7 mouse cellular contexts compared by ENCODE assay signal in genomic region chr17:14280425-14280833, GRCm38 (mm10). TPM values are rescaled to one million over a fixed set of nuclear protein-coding genes. Genes with fewer than 3 reads are reported as not detected.
DNase-seq lines count a peak whose midpoint lies in the region; ATAC-seq and TF ChIP-seq lines count a peak whose summit lies in the region.

No protein-coding gene starts in this region.

- no peaks in the 10 kb centered on the region for H3K9me3 ChIP-seq in forebrain, postnatal 0 days (ENCODE audit: low read length)
- no peaks in the 10 kb centered on the region for H3K9me3 ChIP-seq in hindbrain, postnatal 0 days (ENCODE audit: low read length)

- H3K79me2 ChIP-seq in C2C12 (ENCODE audit: control insufficient read depth, insufficient read depth): peaks cover 22% of the 10 kb centered on the region

- no peak overlapping the region for H3K27ac ChIP-seq in forebrain, postnatal 0 days (ENCODE audit: low read depth, low read length)
- no peak overlapping the region for H3K27ac ChIP-seq in hindbrain, postnatal 0 days

- peak; percentile 15 for DNase-seq in 3134 (ENCODE audit: extremely low read depth, insufficient read length, low spot score)
- DNase-seq in forebrain, postnatal 0 days: no peak
- DNase-seq in hindbrain, postnatal 0 days (ENCODE audit: low spot score): peak; percentile 19
- peak; percentile 43 for DNase-seq in mesoderm, embryonic 11.5 days (ENCODE audit: low read depth, low spot score)
- DNase-seq in thymus, postnatal 36 days: no peak
- no peak for DNase-seq in cerebellum, adult 9-11 months

- no peaks in the 10 kb centered on the region for H3K79me3 ChIP-seq in C2C12 (ENCODE audit: low read depth)

- peak overlapping the region; percentile 74 for H3ac ChIP-seq in C2C12 (ENCODE audit: control insufficient read depth, insufficient read length, low read depth)

- under 1% methylated on average over 31 of the region's 31 CpGs for WGBS in forebrain, postnatal 0 days
- WGBS in hindbrain, postnatal 0 days: under 1% methylated on average over 31 of the region's 31 CpGs

- H3K4me3 ChIP-seq in C2C12 (ENCODE audit: insufficient read depth, poor library complexity, severe bottlenecking): peak overlapping the region; percentile 31
- H3K4me3 ChIP-seq in forebrain, postnatal 0 days (ENCODE audit: low read depth, low read length): peak overlapping the region; percentile 46
- peak overlapping the region; percentile 48 for H3K4me3 ChIP-seq in hindbrain, postnatal 0 days (ENCODE audit: low read length)

- H3K27me3 ChIP-seq in C2C12 (ENCODE audit: control insufficient read depth, insufficient read depth, insufficient read length): no peaks in the 10 kb centered on the region
- H3K27me3 ChIP-seq in forebrain, postnatal 0 days (ENCODE audit: insufficient read depth, low read length): peaks cover 55% of the 10 kb centered on the region
- H3K27me3 ChIP-seq in hindbrain, postnatal 0 days (ENCODE audit: insufficient read depth, low read length): peaks cover 35% of the 10 kb centered on the region

- H3K4me1 ChIP-seq in forebrain, postnatal 0 days (ENCODE audit: insufficient read depth): no peaks in the 10 kb centered on the region
- H3K4me1 ChIP-seq in hindbrain, postnatal 0 days (ENCODE audit: insufficient read depth, low read length): peaks cover 3% of the 10 kb centered on the region; the same call in 1 of the 2 replicates

- H3K9ac ChIP-seq in forebrain, postnatal 0 days: no peak overlapping the region
- no peak overlapping the region for H3K9ac ChIP-seq in hindbrain, postnatal 0 days (replicated peaks; ENCODE audit: low read length)

- peak overlapping the region; percentile 94 for H3K4me2 ChIP-seq in forebrain, postnatal 0 days (ENCODE audit: low read depth)
- H3K4me2 ChIP-seq in hindbrain, postnatal 0 days (ENCODE audit: low read depth, low read length): peak overlapping the region; percentile 95

- ATAC-seq in forebrain, postnatal 0 days: no peak
- ATAC-seq in hindbrain, postnatal 0 days: no peak

- H3K36me3 ChIP-seq in C2C12 (ENCODE audit: control insufficient read depth, insufficient read depth): no peaks in the 10 kb centered on the region
- no peaks in the 10 kb centered on the region for H3K36me3 ChIP-seq in forebrain, postnatal 0 days (ENCODE audit: insufficient read depth)
- H3K36me3 ChIP-seq in hindbrain, postnatal 0 days (ENCODE audit: insufficient read depth, low read length): no peaks in the 10 kb centered on the region

- no peak for TF ChIP-seq CTCF in C2C12 (IDR thresholded peaks at IDR 0.05; ENCODE audit: control insufficient read depth, insufficient read depth, insufficient read length)
- no peak for TF ChIP-seq CTCF in forebrain, postnatal 0 days (IDR thresholded peaks at IDR 0.05; ENCODE audit: low read depth)
- TF ChIP-seq CTCF in hindbrain, postnatal 0 days (IDR thresholded peaks at IDR 0.05; ENCODE audit: low read depth): no peak

TF ChIP-seq in C2C12, 6 proteins besides CTCF, POLR2A, EP300 and RAD21:
- TF ChIP-seq MYOG (IDR thresholded peaks at IDR 0.05; ENCODE audit: control insufficient read depth, extremely low read depth, insufficient read length): no peak
- no peak for TF ChIP-seq MYOD1 (IDR thresholded peaks at IDR 0.05; ENCODE audit: control insufficient read depth, insufficient read length, low read depth)
- no peak for TF ChIP-seq MAX (IDR thresholded peaks at IDR 0.05)
- no peak for TF ChIP-seq USF1 (IDR thresholded peaks at IDR 0.05; ENCODE audit: low read depth)
- TF ChIP-seq CEBPB (IDR thresholded peaks at IDR 0.05; ENCODE audit: low read depth): no peak
- TF ChIP-seq FOSL1 (IDR thresholded peaks at IDR 0.05; ENCODE audit: insufficient read depth, low read length, poor library complexity, severe bottlenecking): no peak

RNA-seq across cellular contexts. Expression of gene Smoc2, which starts 1.1 kb away (rescaled TPM):
- 69.7 TPM for polyA plus RNA-seq in C2C12 (2012; fragmentation: generic; extraction: Trizol)
- total RNA-seq in forebrain, postnatal 0 days (2014; rRNA removed): 4.8 and 5.8 TPM in 2 replicates
- 4.4 and 4.7 TPM in 2 replicates for polyA plus RNA-seq in forebrain, postnatal 0 days (2015; fragmentation: Nextera tagmentation; extraction: Ambion mirVana)
- total RNA-seq in hindbrain, postnatal 0 days (2014; rRNA removed): 5.9 and 10.4 TPM in 2 replicates
- 6.3 and 8.6 TPM in 2 replicates for polyA plus RNA-seq in hindbrain, postnatal 0 days (2015; fragmentation: Nextera tagmentation; extraction: Ambion mirVana)

Comparison
In these comparisons a context has a peak if more than half of its experiments do, and no peak if none do; other contexts are left out.
1. DNase-seq: peak in 3134 (single experiment), hindbrain, postnatal 0 days (single experiment) and mesoderm, embryonic 11.5 days (single experiment); none in forebrain, postnatal 0 days (single experiment), thymus, postnatal 36 days (0 of 2) and cerebellum, adult 9-11 months (single experiment).
2. Peak in every context shown above with its lines, with median percentiles within 50 percentile points of each other: H3K4me3 ChIP-seq.